Mouse (Mus musculus): Measurements from ENCODE around the gene Tbxas1. TPM values are rescaled to one million over a fixed set of nuclear protein-coding genes. Genes with fewer than 3 reads are reported as not detected.

The Tbxas1 gene
- polyA plus RNA-seq, 1 experiment from 2014 or later = 2.0 TPM

GRCm38 (mm10) chr6:38921095-38921809 lies 46.0 kb downstream of the Tbxas1 start:
- ATAC-seq (ENCODE audit: low FRiP score, low TSS enrichment) (peak; percentile 33), DNase-seq (ENCODE audit: low spot score) (peak; percentile 60)
- H3K27ac ChIP-seq (replicated peaks) = 0 out of 2 replicates have a peak overlapping the region, but pooled peaks have one; percentile 31
- 45% methylated on average over 17 of the region's 17 CpGs for WGBS
- TF ChIP-seq CTCF (IDR thresholded peaks at IDR 0.05; ENCODE audit: low read depth) = no peak
- TF ChIP-seq EP300 (optimal IDR thresholded peaks at IDR 0.05) = no peak
- H3K27me3 ChIP-seq (ENCODE audit: control insufficient read depth, insufficient read depth, low read length) = no peaks in the 10 kb centered on the region
- H3K36me3 ChIP-seq (ENCODE audit: control insufficient read depth, insufficient read depth, low read length) = no peaks in the 10 kb centered on the region
- H3K9ac ChIP-seq (ENCODE audit: low read length) = no peak overlapping the region
- H3K4me1 ChIP-seq (replicated peaks; ENCODE audit: control insufficient read depth, insufficient read depth) = no peaks in the 10 kb centered on the region
- H3K4me2 ChIP-seq (replicated peaks; ENCODE audit: low read depth) = no peak overlapping the region
- no peaks in the 10 kb centered on the region for H3K9me3 ChIP-seq (ENCODE audit: control insufficient read depth, low read length)
- no peak overlapping the region for H3K4me3 ChIP-seq (ENCODE audit: low read depth, low read length)

GRCm38 (mm10) chr6:38921810-38922116 lies 46.6 kb downstream of the Tbxas1 start:
- Histone ChIP-seq H3K27me3 (ENCODE audit: control insufficient read depth, insufficient read depth, low read length) (no peaks in the 10 kb centered on the region), H3K36me3 (ENCODE audit: control insufficient read depth, insufficient read depth, low read length) (no peaks in the 10 kb centered on the region), H3K4me2 (replicated peaks; ENCODE audit: low read depth) (no peak overlapping the region), H3K4me3 (ENCODE audit: low read depth, low read length) (no peak overlapping the region), H3K4me1 (replicated peaks; ENCODE audit: control insufficient read depth, insufficient read depth) (no peaks in the 10 kb centered on the region), H3K9ac (ENCODE audit: low read length) (no peak overlapping the region), H3K27ac (replicated peaks) (0 out of 2 replicates have a peak overlapping the region, but pooled peaks have one; percentile 31), H3K9me3 (ENCODE audit: control insufficient read depth, low read length) (no peaks in the 10 kb centered on the region)
- no peak for DNase-seq (ENCODE audit: low spot score)
- ATAC-seq (ENCODE audit: low FRiP score, low TSS enrichment) = no peak
- TF ChIP-seq EP300 (optimal IDR thresholded peaks at IDR 0.05) (no peak), CTCF (IDR thresholded peaks at IDR 0.05; ENCODE audit: low read depth) (no peak)
- WGBS = 75% methylated on average over 8 of the region's 8 CpGs

- no peak overlapping the region; the same call in 1 of the 2 replicates for H3K27ac ChIP-seq (replicated peaks)
These were observed 47.3 kb downstream of the Tbxas1 start for GRCm38 (mm10) chr6:38922517-38922916.

GRCm38 (mm10) chr6:38923450-38923849 lies 48.2 kb downstream of the Tbxas1 start:
- no peaks in the 10 kb centered on the region for H3K27me3 ChIP-seq (ENCODE audit: control insufficient read depth, insufficient read depth, low read length)
- no peaks in the 10 kb centered on the region; the same call in 1 of the 2 replicates for H3K4me1 ChIP-seq (replicated peaks; ENCODE audit: control insufficient read depth, insufficient read depth)
- TF ChIP-seq EP300 (optimal IDR thresholded peaks at IDR 0.05) = no peak
- TF ChIP-seq CTCF (IDR thresholded peaks at IDR 0.05; ENCODE audit: low read depth) = no peak
- WGBS = 73% methylated on average over 4 of the region's 4 CpGs
- H3K9me3 ChIP-seq (ENCODE audit: control insufficient read depth, low read length) = no peaks in the 10 kb centered on the region
- no peak for ATAC-seq (ENCODE audit: low FRiP score, low TSS enrichment)
- H3K27ac ChIP-seq (replicated peaks) = no peak overlapping the region
- H3K9ac ChIP-seq (ENCODE audit: low read length) = no peak overlapping the region
- H3K4me2 ChIP-seq (replicated peaks; ENCODE audit: low read depth) = no peak overlapping the region
- no peak for DNase-seq (ENCODE audit: low spot score)
- no peaks in the 10 kb centered on the region for H3K36me3 ChIP-seq (ENCODE audit: control insufficient read depth, insufficient read depth, low read length)
- H3K4me3 ChIP-seq (ENCODE audit: low read depth, low read length) = no peak overlapping the region

More at GRCm38 (mm10) chr6:38922517-38922916, 47.3 kb downstream of the Tbxas1 start:
- no peak for TF ChIP-seq EP300 (optimal IDR thresholded peaks at IDR 0.05)
- TF ChIP-seq CTCF (IDR thresholded peaks at IDR 0.05; ENCODE audit: low read depth) = no peak
- Histone ChIP-seq H3K9me3 (ENCODE audit: control insufficient read depth, low read length) (no peaks in the 10 kb centered on the region), H3K4me3 (ENCODE audit: low read depth, low read length) (no peak overlapping the region), H3K27me3 (ENCODE audit: control insufficient read depth, insufficient read depth, low read length) (no peaks in the 10 kb centered on the region), H3K4me1 (replicated peaks; ENCODE audit: control insufficient read depth, insufficient read depth) (no peaks in the 10 kb centered on the region; the same call in 1 of the 2 replicates), H3K36me3 (ENCODE audit: control insufficient read depth, insufficient read depth, low read length) (no peaks in the 10 kb centered on the region), H3K9ac (ENCODE audit: low read length) (no peak overlapping the region), H3K4me2 (replicated peaks; ENCODE audit: low read depth) (no peak overlapping the region)
- DNase-seq (ENCODE audit: low spot score) (no peak), ATAC-seq (ENCODE audit: low FRiP score, low TSS enrichment) (no peak)
- WGBS = 60% methylated on average over 2 of the region's 2 CpGs

- Histone ChIP-seq H3K9ac (ENCODE audit: low read length) (no peak overlapping the region), H3K4me2 (replicated peaks; ENCODE audit: low read depth) (no peak overlapping the region), H3K27me3 (ENCODE audit: control insufficient read depth, insufficient read depth, low read length) (no peaks in the 10 kb centered on the region), H3K27ac (replicated peaks) (no peak overlapping the region; the same call in 1 of the 2 replicates), H3K4me1 (replicated peaks; ENCODE audit: control insufficient read depth, insufficient read depth) (no peaks in the 10 kb centered on the region; the same call in 1 of the 2 replicates), H3K36me3 (ENCODE audit: control insufficient read depth, insufficient read depth, low read length) (no peaks in the 10 kb centered on the region), H3K9me3 (ENCODE audit: control insufficient read depth, low read length) (no peaks in the 10 kb centered on the region), H3K4me3 (ENCODE audit: low read depth, low read length) (no peak overlapping the region)
- no peak for TF ChIP-seq CTCF (IDR thresholded peaks at IDR 0.05; ENCODE audit: low read depth)
- no peak for TF ChIP-seq EP300 (optimal IDR thresholded peaks at IDR 0.05)
- DNase-seq (ENCODE audit: low spot score) = peak; percentile 63
- ATAC-seq (ENCODE audit: low FRiP score, low TSS enrichment) = peak; percentile 73
- whole genome bisulfite sequencing = 66% methylated on average over 18 of the region's 18 CpGs
These were observed 48.9 kb downstream of the Tbxas1 start for GRCm38 (mm10) chr6:38923870-38924817.
